Mouse (Mus musculus) G1E (cell line): ENCODE results near the gene Olfr808.

Experiments used
- CTCF ChIP-seq: IDR thresholded peaks from 2 replicates; pipeline ENCODE4 v1.5.1; 2012; ENCODE audit warnings: low read depth, low read length, inconsistent platforms, mixed read lengths
- GATA1 ChIP-seq: IDR thresholded peaks from 2 replicates; pipeline ENCODE4 v1.6.1; 2012; ENCODE audit warnings: borderline replicate concordance, low read length, inconsistent platforms, mixed read lengths

- no peak for TF ChIP-seq CTCF
- TF ChIP-seq GATA1: no peak
These were observed 39.0 kb downstream of the Olfr808 start, which contains the start of gene Olfr811 for GRCm38 (mm10) chr10:129804296-129804695.
